Mouse (Mus musculus) liver, embryonic 14.5 days (tissue): ENCODE data around the gene Terb1. TPM values are rescaled to one million over a fixed set of nuclear protein-coding genes. Genes with fewer than 3 reads are reported as not detected.

Source experiments
- ATAC-seq: fragments of 200-750 bp; cut with Nextera tagmentation; 2 replicates; pipeline ENCODE4 v1.8.0; 2017; ENCODE audit warnings: moderate number of reproducible peaks, mild to moderate bottlenecking, moderate library complexity; ENCODE audit not compliant: insufficient read depth
- DNase-seq, 3 experiments: peaks; one replicate each; pipeline ENCODE4 v3.0.0-alpha.2; 2012 to 2013; ENCODE audit warnings: low read depth in 3 of 3, low spot score in 3 of 3
- H3K27ac ChIP-seq: fragments of 300-500 bp; sonication (generic); 2 replicates; pipeline ENCODE4 v1.5.1; 2014; ENCODE audit warnings: moderate library complexity, mild to moderate bottlenecking, control low read depth, inconsistent platforms
- H3K27me3 ChIP-seq: fragments of 300-500 bp; sonication (generic); 2 replicates; pipeline ENCODE4 v1.6.1; 2014; ENCODE audit warnings: mild to moderate bottlenecking, low read length, moderate library complexity; ENCODE audit not compliant: control insufficient read depth, insufficient read depth
- H3K36me3 ChIP-seq: fragments of 300-500 bp; sonication (generic); replicated peaks from 2 replicates; pipeline ENCODE4 v1.6.1; 2014; ENCODE audit warnings: low read depth; ENCODE audit not compliant: control insufficient read depth, insufficient read depth
- H3K4me1 ChIP-seq, 2 experiments: fragments of 200-500 bp in 1 of 2; fragments of 300-500 bp in 1 of 2; sonication (generic) in 1 of 2; replicated peaks; 2 replicates each; pipeline ENCODE4 v1.6.1; 2012 to 2014; ENCODE audit warnings: antibody characterized with exemption in 1 of 2, inconsistent platforms in 1 of 2, low read length in 1 of 2; ENCODE audit not compliant: control insufficient read depth in 2 of 2, insufficient read depth in 2 of 2
- H3K4me2 ChIP-seq: fragments of 300-500 bp; sonication (generic); 2 replicates; pipeline ENCODE4 v1.6.1; 2014; ENCODE audit warnings: low read depth, mild to moderate bottlenecking, control low read depth, moderate library complexity
- H3K4me3 ChIP-seq, 2 experiments: fragments of 200-500 bp in 1 of 2; fragments of 300-500 bp in 1 of 2; sonication (generic) in 1 of 2; 2 replicates each; pipeline ENCODE4 v1.5.1; 2012 to 2014; ENCODE audit warnings: low read depth in 2 of 2, low read length in 2 of 2, mild to moderate bottlenecking in 2 of 2, control low read depth in 1 of 2, inconsistent platforms in 1 of 2, moderate library complexity in 1 of 2; ENCODE audit not compliant: insufficient read depth in 1 of 2
- H3K9ac ChIP-seq: fragments of 300-500 bp; sonication (generic); replicated peaks from 2 replicates; pipeline ENCODE4 v1.6.1; 2014; ENCODE audit warnings: mild to moderate bottlenecking, control low read depth, moderate library complexity
- H3K9me3 ChIP-seq: fragments of 300-500 bp; sonication (generic); 2 replicates; pipeline ENCODE4 v1.6.1; 2016; ENCODE audit warnings: low read length, mixed read lengths; ENCODE audit not compliant: control insufficient read depth
- CTCF ChIP-seq: IDR thresholded peaks from 2 replicates; pipeline ENCODE4 v1.5.1; 2016; ENCODE audit warnings: antibody characterized with exemption, low read depth, control low read depth
- EP300 ChIP-seq: IDR thresholded peaks from 2 replicates; pipeline ENCODE4 v1.6.1; 2016; ENCODE audit warnings: antibody characterized with exemption, low read depth
- WGBS: fragments of 180-500 bp; shearing (Covaris S2); extraction: QIAGEN DNeasy Blood & Tissue Kit; methylation state at CpG from one replicate; pipeline ENCODE4 v1.1.7; 2014; ENCODE audit not compliant: insufficient replicate concordance; 5-methylcytosine and 5-hydroxymethylcytosine counted together
- polyA plus RNA-seq, 2 experiments: library from polyadenylated mRNA; depleted of rRNA in 1 of 2; stranded (reverse) in 1 of 2; unstranded in 1 of 2; fragments of >200 nt; fragmentation: Nextera tagmentation in 1 of 2; extraction: Ambion mirVana in 1 of 2; gene quantifications; 2 replicates each; pipeline versions ENCODE4 v1.2.1 to v1.2.3; 2012 to 2014

Gene Terb1
- polyA plus RNA-seq, 2 experiments = not detected

- Histone ChIP-seq H3K27ac (no peak overlapping the region), H3K27me3 (no peaks in the 10 kb centered on the region), H3K36me3 (no peaks in the 10 kb centered on the region), H3K4me1 (peaks cover 2 to 4% of the 10 kb centered on the region in 2 experiments), H3K4me2 (no peak overlapping the region; the same call in 1 of the 2 replicates), H3K4me3 (no peak overlapping the region), H3K9ac (no peak overlapping the region), H3K9me3 (no peaks in the 10 kb centered on the region)
- WGBS = 46% methylated on average over 3 of the region's 3 CpGs
- ATAC-seq (no peak), DNase-seq (peak in 2 of 3 experiments; percentile 11 to 26)
- no peak for TF ChIP-seq EP300
- no peak for TF ChIP-seq CTCF
Measured at GRCm38 (mm10) chr8:104452177-104452576, 57.5 kb downstream of the Terb1 start.

- DNase-seq (no peak), ATAC-seq (no peak)
- peaks cover 2 to 4% of the 10 kb centered on the region in 2 experiments for H3K4me1 ChIP-seq
- no peaks in the 10 kb centered on the region for H3K9me3 ChIP-seq
- TF ChIP-seq EP300 = no peak
- no peak for TF ChIP-seq CTCF
- H3K27ac ChIP-seq = no peak overlapping the region
- no peak overlapping the region for H3K4me2 ChIP-seq
- H3K4me3 ChIP-seq = no peak overlapping the region
- no peaks in the 10 kb centered on the region for H3K27me3 ChIP-seq
- H3K9ac ChIP-seq = no peak overlapping the region
- no peaks in the 10 kb centered on the region for H3K36me3 ChIP-seq
- 63% methylated on average over 3 of the region's 3 CpGs for WGBS
Measured at GRCm38 (mm10) chr8:104448796-104449195, 60.9 kb downstream of the Terb1 start.

GRCm38 (mm10) chr8:104446016-104446415 is 63.7 kb downstream of the Terb1 start:
- WGBS = 51% methylated on average over 3 of the region's 3 CpGs
- TF ChIP-seq EP300 (no peak), CTCF (no peak)
- Histone ChIP-seq H3K27ac (no peak overlapping the region), H3K9me3 (no peaks in the 10 kb centered on the region), H3K9ac (no peak overlapping the region), H3K27me3 (no peaks in the 10 kb centered on the region), H3K4me1 (peaks cover 7 to 10% of the 10 kb centered on the region in 2 experiments), H3K4me2 (no peak overlapping the region), H3K36me3 (no peaks in the 10 kb centered on the region), H3K4me3 (no peak overlapping the region)
- no peak for DNase-seq
- no peak for ATAC-seq

DNA sequence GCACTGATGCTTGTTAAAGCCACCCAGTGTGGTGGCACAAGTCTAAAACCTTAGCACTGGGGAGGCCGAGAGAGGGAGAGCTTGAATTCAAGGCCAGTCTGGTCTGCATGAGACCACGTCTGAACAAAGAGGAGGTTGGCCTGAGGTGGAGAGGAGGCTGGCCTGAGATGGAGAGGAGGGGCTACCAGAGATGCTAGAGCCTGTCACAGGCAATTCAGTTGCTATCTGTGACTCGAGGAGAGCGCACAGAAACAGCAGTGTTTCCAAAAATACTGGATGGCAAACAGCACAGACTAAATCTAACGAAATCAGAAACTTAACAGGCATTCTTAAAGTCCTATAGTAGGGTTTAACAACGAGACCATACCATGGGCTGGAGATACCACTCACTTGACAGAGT is 64.5 kb downstream of the Terb1 start:
- DNase-seq = no peak
- H3K36me3 ChIP-seq = peaks cover 2% of the 10 kb centered on the region; the same call in 1 of the 2 replicates
- WGBS = 53% methylated on average over 6 of the region's 6 CpGs
- H3K9ac ChIP-seq = no peak overlapping the region
- no peak overlapping the region for H3K4me2 ChIP-seq
- peaks cover 7 to 11% of the 10 kb centered on the region in 2 experiments for H3K4me1 ChIP-seq
- H3K4me3 ChIP-seq = no peak overlapping the region
- no peaks in the 10 kb centered on the region for H3K9me3 ChIP-seq
- no peaks in the 10 kb centered on the region for H3K27me3 ChIP-seq
- no peak for ATAC-seq
- H3K27ac ChIP-seq = no peak overlapping the region
- TF ChIP-seq EP300 (no peak), CTCF (no peak)

DNA sequence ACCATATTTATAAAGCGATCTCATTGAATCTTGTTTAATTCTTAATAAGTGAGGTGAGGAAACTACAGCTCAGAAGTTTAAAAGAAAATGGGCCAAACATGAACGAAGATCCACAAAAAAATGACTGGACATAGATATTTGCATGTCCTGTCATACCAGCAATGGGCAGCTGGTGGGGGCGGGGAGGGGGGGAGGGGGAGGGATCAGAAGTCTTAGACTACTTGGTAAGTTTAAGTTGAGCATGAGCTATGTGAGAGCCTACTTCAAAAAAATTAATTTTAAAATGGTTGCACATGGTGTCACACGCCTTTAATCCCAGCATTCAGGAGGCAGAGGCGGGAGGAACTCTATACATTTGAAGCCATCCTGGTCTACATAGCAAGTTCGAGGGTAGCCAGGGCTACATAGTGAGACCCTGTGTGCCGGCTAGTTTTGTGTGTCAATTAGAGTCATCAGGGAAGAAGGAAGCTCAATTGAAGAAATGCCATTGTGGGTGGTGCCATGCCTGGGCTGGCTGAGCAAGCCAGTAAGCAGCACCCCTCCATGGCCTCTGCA is 66.5 kb downstream of the Terb1 start:
- Histone ChIP-seq H3K27ac (no peak overlapping the region), H3K27me3 (no peaks in the 10 kb centered on the region), H3K36me3 (peaks cover 18% of the 10 kb centered on the region), H3K4me1 (peaks cover 7 to 11% of the 10 kb centered on the region in 2 experiments), H3K9me3 (no peaks in the 10 kb centered on the region), H3K9ac (no peak overlapping the region), H3K4me3 (peak overlapping the region in 1 of 2 experiments; percentile 93; a peak in 2 of 4 replicates), H3K4me2 (peak overlapping the region; percentile 30)
- DNase-seq (no peak), ATAC-seq (no peak)
- TF ChIP-seq EP300 = no peak
- no peak for TF ChIP-seq CTCF
- 52% methylated on average over 7 of the region's 7 CpGs for WGBS
